Mouse (Mus musculus) urinary bladder, postnatal 14 days (tissue): Measurements from ENCODE around the gene Rgmb.

ENCODE experiments used
- DNase-seq: peaks from one replicate; pipeline ENCODE4 v3.0.0; 2021; ENCODE audit warnings: low spot score

The Rgmb gene

DNA sequence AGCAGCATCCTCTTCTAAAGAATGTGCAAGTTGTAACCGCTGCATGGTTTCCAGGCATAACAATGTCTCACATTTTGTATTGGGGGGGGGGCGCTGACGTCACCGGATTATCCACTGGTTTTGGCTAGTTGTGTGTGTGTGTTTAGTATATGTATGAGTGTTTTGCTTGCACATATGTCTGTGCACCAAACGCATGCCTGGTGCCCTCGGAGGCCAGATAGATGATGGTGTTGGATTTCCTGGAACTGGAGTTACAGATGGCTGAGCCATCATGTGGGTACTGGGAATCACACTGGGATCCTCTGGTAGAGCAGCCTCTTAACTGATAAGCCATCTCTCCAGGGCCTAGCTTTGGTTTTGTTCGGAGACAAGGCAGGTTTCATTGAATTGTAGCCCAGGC, 8.5 kb downstream of the Rgmb start:
- DNase-seq: no peak

DNA sequence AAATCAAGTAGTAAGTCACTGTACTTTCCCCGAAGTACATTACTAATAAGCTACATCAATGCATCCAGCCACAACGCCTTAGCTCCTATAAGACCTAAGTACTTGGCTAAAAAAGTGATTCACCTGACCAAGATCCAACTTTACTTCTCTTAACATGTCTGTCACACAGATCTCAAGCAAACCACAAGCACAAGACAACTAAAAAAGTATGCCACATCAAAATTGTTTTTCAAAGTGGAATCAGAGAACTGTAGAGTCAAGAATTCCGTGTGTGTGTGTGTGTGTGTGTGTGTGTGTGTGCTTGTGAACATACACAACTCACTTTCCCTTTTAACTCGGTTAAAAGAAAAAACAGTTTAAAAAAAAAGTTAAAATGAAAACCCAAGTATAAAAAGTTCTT, 9.1 kb downstream of the Rgmb start:
- DNase-seq: no peak

DNA sequence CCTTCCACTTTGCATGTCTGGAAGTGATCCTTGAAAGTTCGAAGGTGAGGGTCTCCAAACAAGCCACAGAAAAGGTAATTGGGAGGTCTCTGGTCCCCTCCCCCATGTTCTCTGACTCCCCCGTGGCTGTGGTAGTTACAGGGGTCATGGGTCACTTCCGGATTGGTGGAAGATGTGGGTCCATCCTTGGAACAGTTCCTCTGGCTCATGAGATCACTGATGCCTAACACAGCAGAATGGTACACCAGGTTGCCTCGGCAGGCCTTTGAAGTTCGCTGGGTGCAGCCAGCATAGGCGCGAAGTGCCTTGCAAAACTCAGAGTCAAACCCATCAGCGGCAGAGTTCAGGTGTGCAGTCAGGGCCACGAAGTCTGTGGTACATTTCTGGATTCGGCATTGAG, 10.1 kb downstream of the Rgmb start:
- no peak for DNase-seq

- no peak for DNase-seq
Observed at GRCm38 (mm10) chr17:15820146-15820545, 10.7 kb downstream of the Rgmb start.

- no peak for DNase-seq
Observed at GRCm38 (mm10) chr17:15818372-15818771, 12.5 kb downstream of the Rgmb start.

DNA sequence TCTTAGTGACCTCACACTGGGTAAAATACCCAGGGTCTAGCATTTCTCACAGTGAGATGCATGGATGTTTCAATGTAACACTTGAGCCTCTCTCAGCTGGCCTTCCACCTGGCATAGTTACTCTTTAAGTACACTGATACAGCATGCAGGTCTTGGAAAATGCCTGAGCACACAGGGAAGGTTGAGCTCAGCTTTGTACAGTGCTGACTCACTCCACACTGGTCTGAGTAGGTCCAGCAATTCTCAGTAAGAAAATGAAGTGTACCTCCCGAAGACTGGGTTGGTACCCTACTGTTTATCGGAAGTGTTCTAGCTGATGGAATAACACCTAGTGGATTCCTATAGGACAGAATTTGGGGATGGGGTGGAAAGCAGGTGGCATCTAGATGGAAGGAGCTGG, 13.2 kb downstream of the Rgmb start:
- DNase-seq: no peak

DNA sequence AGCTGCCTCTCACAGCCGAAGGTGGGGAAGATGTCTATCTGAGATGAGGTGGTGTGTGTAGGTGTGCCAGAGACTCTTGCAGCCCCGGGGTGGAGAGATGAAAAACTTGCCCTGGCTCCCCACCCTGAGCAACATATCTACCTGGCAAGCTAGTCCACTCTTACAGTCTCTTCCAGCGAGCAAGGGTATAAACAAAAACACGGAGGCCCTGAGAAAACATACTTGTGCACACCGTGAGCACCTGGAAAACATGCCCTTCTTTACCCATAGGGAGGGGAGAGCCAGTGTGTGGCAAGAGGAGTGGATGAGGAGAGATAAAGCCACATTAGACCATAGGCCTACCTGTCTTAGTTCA, 13.8 kb downstream of the Rgmb start:
- no peak for DNase-seq

GRCm38 (mm10) chr17:15816379-15817095, 14.3 kb downstream of the Rgmb start:
- DNase-seq: no peak

- no peak for DNase-seq
Observed at GRCm38 (mm10) chr17:15815312-15816018, 15.4 kb downstream of the Rgmb start.

- DNase-seq: no peak
Observed at GRCm38 (mm10) chr17:15813658-15814212, 17.1 kb downstream of the Rgmb start.

DNA sequence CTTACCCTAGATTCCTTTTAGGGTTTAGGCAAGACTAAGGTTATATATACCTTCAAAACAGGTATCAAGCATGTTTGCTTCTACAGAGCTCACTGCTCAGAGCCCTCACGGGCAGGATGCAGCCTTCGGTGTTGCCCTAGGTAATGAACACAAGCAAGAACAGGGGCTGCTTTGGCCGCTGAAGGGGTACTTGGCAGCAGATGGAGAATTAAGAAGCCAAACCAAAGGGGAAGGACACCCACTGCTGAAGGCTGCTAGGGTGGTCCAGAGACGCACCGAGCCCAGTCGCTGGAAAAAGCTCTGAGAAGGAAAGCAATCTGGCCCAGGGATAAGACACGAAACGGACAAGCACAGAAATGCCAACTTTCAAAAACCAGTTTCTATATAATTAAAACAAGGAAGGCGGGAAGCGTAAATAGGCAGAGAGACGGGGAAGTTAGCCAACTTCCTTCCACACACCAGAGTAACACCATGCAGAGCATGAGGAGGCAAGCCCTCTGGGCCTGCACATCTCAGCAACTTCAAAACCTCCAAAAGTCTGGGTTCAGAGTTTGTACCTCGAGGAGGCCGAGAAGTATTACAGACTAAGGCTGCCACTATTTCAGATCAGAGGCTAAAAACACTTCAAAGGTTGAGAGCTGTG, 18.6 kb downstream of the Rgmb start:
- no peak for DNase-seq

- no peak for DNase-seq
Observed at GRCm38 (mm10) chr17:15809949-15810348, 20.9 kb downstream of the Rgmb start.

GRCm38 (mm10) chr17:15808468-15809374, 22.1 kb downstream of the Rgmb start:
- DNase-seq: no peak

GRCm38 (mm10) chr17:15808015-15808414, 22.8 kb downstream of the Rgmb start:
- no peak for DNase-seq

- DNase-seq: no peak
Observed at GRCm38 (mm10) chr17:15807295-15807984, 23.4 kb downstream of the Rgmb start.

DNA sequence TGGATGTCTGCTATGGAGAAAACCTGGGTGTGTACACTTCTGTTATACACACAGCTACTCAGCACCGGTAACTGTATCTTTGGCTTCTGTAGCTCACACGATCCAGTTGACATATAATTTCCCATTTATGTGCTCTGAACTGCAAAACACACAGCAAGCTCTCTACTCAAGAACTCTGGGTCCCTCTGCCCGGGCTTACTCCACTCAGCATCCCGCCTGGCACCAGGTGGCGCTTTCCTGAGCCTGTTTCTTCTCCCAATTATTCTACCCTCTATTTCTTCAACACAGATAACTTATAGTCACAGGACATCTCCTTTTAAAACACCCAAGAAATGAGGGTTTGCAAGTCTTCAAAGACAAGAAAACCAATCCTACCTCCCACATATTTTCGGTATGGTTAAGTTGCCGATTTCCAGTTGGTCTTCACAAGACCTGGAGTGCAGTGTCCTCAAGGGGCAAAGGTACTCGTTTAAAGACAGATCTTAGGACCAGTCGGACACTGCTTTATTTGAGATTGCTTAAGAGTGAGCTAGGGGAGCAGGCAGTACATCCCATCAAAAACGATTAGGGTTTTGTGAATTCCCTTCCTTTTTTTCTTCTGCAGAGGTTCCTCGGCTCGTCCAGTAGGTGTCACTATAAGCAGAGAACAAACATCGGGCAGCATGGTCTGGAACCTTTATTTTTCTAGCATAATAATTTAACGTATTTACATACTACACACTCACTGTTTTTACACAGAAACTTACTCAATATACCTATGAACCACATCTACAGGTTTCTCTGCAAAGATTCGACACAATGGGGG, 26.6 kb downstream of the Rgmb start:
- no peak for DNase-seq

DNA sequence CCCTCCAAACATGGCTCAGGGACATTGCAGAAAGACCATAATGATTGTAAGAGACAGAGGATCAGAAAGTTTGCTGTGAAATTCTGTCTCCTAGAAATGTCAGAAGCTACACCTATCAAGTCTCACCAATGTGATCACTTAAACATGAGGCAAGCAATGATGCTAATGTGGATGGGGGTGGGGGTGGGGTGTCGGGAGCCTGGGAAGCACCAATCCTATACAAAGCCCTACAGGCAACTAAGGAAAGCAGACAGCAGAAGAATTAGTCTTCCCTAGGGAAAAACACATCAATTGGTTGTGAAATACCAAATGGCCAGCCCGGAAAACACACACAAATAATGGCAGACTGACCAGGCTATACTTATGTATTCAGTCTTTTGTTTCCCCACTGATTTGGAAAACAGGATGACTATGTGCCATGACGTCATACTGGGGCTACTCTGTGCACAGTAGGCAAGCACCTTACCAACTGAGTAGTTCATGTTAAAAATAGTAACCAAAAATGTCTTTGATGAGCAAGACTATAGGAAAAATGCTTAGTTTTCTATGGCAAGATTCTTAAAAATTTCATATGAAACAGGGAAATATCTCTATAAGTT, 31.5 kb downstream of the Rgmb start:
- DNase-seq: no peak

DNA sequence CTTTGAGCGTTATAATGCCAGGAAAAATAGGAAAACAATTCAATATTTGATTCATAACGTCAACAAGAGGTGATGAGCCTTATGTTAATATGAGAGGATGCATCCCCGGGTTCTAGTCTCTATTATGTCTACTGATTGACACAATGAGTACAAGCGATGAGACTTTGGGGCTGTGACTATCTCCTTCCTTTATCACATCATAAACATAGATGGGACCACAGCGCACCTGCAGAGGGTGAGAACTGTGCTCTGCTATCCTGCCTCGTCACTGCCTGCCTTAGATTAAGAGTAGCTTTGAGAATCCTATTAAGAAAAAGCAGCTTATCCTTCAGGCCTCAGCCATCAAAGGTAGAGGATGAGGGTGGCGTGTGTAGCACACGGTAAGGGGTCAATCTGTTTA, 40.1 kb downstream of the Rgmb start:
- no peak for DNase-seq

DNA sequence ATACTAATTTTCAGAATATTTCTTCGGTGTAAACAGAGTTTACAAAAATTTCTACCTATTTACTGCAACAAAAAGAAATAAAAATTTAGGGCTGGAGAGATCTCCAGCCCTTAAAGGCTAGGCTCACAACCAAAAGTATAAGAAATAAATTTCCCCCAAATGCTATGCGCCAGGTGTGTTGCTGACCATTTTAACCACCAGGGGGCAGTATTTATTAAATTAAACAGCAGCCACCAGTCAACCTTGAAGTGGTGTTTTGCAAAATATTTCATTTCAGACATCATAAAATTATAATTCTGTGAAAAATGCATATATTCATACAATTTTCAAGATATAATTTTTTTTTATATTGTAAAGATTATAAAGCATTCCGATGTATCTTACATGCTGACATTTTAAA, 43.8 kb downstream of the Rgmb start:
- DNase-seq: peak; percentile 38

GRCm38 (mm10) chr17:15777979-15778378, 52.9 kb downstream of the Rgmb start:
- no peak for DNase-seq
